Comparison of ENCODE assay signal across 7 mouse cellular contexts in the genomic region with DNA sequence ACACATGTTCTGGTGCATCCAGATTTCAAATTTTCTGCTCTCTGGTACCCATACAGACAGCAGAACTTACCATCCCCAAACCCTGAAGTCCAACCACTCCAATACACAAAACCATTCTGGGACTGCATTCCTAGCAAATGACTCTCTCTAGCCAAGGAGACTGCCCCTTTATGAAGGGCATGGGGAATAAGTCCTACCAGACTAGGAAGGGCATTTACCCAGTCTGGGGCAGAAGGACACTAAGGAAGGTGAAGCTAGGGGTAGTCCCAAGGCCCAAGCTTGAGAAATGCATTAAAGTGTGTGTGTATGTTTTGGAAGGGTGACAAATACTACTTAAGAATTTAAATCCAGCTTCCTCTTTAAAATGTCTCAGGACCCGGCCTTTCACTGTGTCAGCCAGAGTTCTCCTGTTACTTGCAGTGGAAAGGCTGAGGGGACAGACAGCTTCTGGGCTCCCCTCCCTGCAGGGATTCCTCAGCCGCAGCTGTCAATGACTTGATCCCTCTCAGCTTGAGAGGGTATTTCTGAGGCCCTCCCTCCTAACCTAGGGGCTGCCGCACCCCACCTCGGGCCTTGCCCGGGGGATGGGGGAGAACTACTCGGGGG.
DNase-seq lines count a peak whose midpoint lies in the region; ATAC-seq lines count a peak whose summit lies in the region.

No protein-coding gene starts in this region.

- peaks cover 13% of the 10 kb centered on the region; the same call in 1 of the 2 replicates for H3K27me3 ChIP-seq in forebrain, embryonic 15.5 days
- H3K27me3 ChIP-seq in midbrain, embryonic 12.5 days: peaks cover 68% of the 10 kb centered on the region

- no peaks in the 10 kb centered on the region for H3K36me3 ChIP-seq in forebrain, embryonic 15.5 days
- no peaks in the 10 kb centered on the region for H3K36me3 ChIP-seq in midbrain, embryonic 12.5 days

- DNase-seq in urinary bladder, postnatal 25 days (ENCODE audit: low spot score): peak; percentile 34
- DNase-seq in urinary bladder, postnatal 14 days (ENCODE audit: low spot score): no peak
- peak; percentile 73 for DNase-seq in kidney, postnatal 10 days
- DNase-seq in right cerebral cortex, postnatal 25 days: no peak
- no peak for DNase-seq in gastrocnemius, adult 8-10 months (ENCODE audit: low spot score in 2 of 2)

- peaks cover 45% of the 10 kb centered on the region for H3K4me1 ChIP-seq in forebrain, embryonic 15.5 days
- peaks cover 42% of the 10 kb centered on the region for H3K4me1 ChIP-seq in midbrain, embryonic 12.5 days

- H3K4me3 ChIP-seq in forebrain, embryonic 15.5 days: peak overlapping the region; percentile 74
- H3K4me3 ChIP-seq in midbrain, embryonic 12.5 days: peak overlapping the region; percentile 64

- H3K4me2 ChIP-seq in forebrain, embryonic 15.5 days (replicated peaks): peak overlapping the region; percentile 83
- H3K4me2 ChIP-seq in midbrain, embryonic 12.5 days (replicated peaks): peak overlapping the region; percentile 93

- WGBS in forebrain, embryonic 15.5 days: 4% methylated on average over 6 of the region's 6 CpGs
- WGBS in midbrain, embryonic 12.5 days: 4% methylated on average over 6 of the region's 6 CpGs

- no peaks in the 10 kb centered on the region for H3K9me3 ChIP-seq in forebrain, embryonic 15.5 days
- H3K9me3 ChIP-seq in midbrain, embryonic 12.5 days: no peaks in the 10 kb centered on the region

- peak overlapping the region; percentile 70 for H3K27ac ChIP-seq in forebrain, embryonic 15.5 days (replicated peaks)
- 0 out of 2 replicates have a peak overlapping the region, but pooled peaks have one; percentile 35 for H3K27ac ChIP-seq in midbrain, embryonic 12.5 days (replicated peaks)

- H3K9ac ChIP-seq in forebrain, embryonic 15.5 days (replicated peaks): peak overlapping the region; percentile 76
- H3K9ac ChIP-seq in midbrain, embryonic 12.5 days (replicated peaks): peak overlapping the region; percentile 67

- ATAC-seq in forebrain, embryonic 15.5 days (replicated peaks): no peak; the same call in 1 of the 2 replicates
- peak; percentile 10; the same call in 1 of the 2 replicates for ATAC-seq in midbrain, embryonic 12.5 days (ENCODE audit: low FRiP score, low read depth)

Comparison
In these comparisons a context has a peak if more than half of its experiments do, and no peak if none do; other contexts are left out.
1. DNase-seq: peak in urinary bladder, postnatal 25 days (single experiment) and kidney, postnatal 10 days (single experiment); none in urinary bladder, postnatal 14 days (single experiment), right cerebral cortex, postnatal 25 days (single experiment) and gastrocnemius, adult 8-10 months (0 of 2).